Mouse (Mus musculus) liver, embryonic 14.5 days (tissue): ENCODE data around the gene Carns1.

ENCODE experiments used
- CTCF ChIP-seq: IDR thresholded peaks from 2 replicates; pipeline ENCODE4 v1.5.1; 2016; ENCODE audit warnings: antibody characterized with exemption, low read depth, control low read depth
- EP300 ChIP-seq: IDR thresholded peaks from 2 replicates; pipeline ENCODE4 v1.6.1; 2016; ENCODE audit warnings: antibody characterized with exemption, low read depth

- TF ChIP-seq CTCF (no peak), EP300 (no peak)
Measured at GRCm38 (mm10) chr19:4204889-4205288, 29.6 kb upstream of the Carns1 start.
